Mouse (Mus musculus): ENCODE data around the gene Med23.

Med23 gene

GRCm38 (mm10) chr10:24886008-24886407, 16.2 kb downstream of the Med23 start:
- peak; percentile 23 for DNase-seq

- no peak for DNase-seq
Measured at GRCm38 (mm10) chr10:24888343-24888742, 18.6 kb downstream of the Med23 start.

- DNase-seq: no peak
Measured at GRCm38 (mm10) chr10:24895927-24896326, 26.1 kb downstream of the Med23 start.

- no peak for DNase-seq
Measured at GRCm38 (mm10) chr10:24905627-24906026, 35.8 kb downstream of the Med23 start.

GRCm38 (mm10) chr10:24911199-24911598, 41.4 kb downstream of the Med23 start:
- no peak for DNase-seq

- DNase-seq: no peak
Measured at GRCm38 (mm10) chr10:24912576-24912975, 42.8 kb downstream of the Med23 start.

- DNase-seq: no peak
Measured at GRCm38 (mm10) chr10:24915486-24915885, 45.7 kb downstream of the Med23 start.

GRCm38 (mm10) chr10:24922977-24923376, 53.2 kb downstream of the Med23 start:
- DNase-seq: no peak

GRCm38 (mm10) chr10:24924296-24924695, 54.5 kb downstream of the Med23 start:
- DNase-seq: no peak

GRCm38 (mm10) chr10:24926380-24926779, 56.6 kb downstream of the Med23 start:
- peak; percentile 48 for DNase-seq

- DNase-seq: peak; percentile 70
Measured at GRCm38 (mm10) chr10:24926962-24927720, 57.4 kb downstream of the Med23 start, which contains the start of gene Arg1. Gene Arg1, minus strand, starts transcription at chr10:24927484.

- peak; percentile 60 for DNase-seq
Measured at GRCm38 (mm10) chr10:24928072-24928471, 58.3 kb downstream of the Med23 start.

- no peak for DNase-seq
Measured at GRCm38 (mm10) chr10:24930143-24930542, 60.4 kb downstream of the Med23 start.

- no peak for DNase-seq
Measured at GRCm38 (mm10) chr10:24947871-24948270, 78.1 kb downstream of the Med23 start.

GRCm38 (mm10) chr10:24948278-24948677, 78.5 kb downstream of the Med23 start:
- no peak for DNase-seq

GRCm38 (mm10) chr10:24950223-24950622, 80.4 kb downstream of the Med23 start:
- no peak for DNase-seq

- no peak for DNase-seq
Measured at GRCm38 (mm10) chr10:24951575-24951974, 81.8 kb downstream of the Med23 start.

- no peak for DNase-seq
Measured at GRCm38 (mm10) chr10:24952549-24952948, 82.8 kb downstream of the Med23 start.

GRCm38 (mm10) chr10:24953876-24954275, 84.1 kb downstream of the Med23 start:
- DNase-seq: no peak

GRCm38 (mm10) chr10:24958280-24959042, 88.7 kb downstream of the Med23 start:
- DNase-seq: peak; percentile 18

GRCm38 (mm10) chr10:24959043-24959916, 89.5 kb downstream of the Med23 start:
- peak; percentile 81 for DNase-seq

- peak; percentile 67 for DNase-seq
Measured at GRCm38 (mm10) chr10:24961112-24961511, 91.3 kb downstream of the Med23 start.

GRCm38 (mm10) chr10:24961889-24962288, 92.1 kb downstream of the Med23 start:
- peak; percentile 64 for DNase-seq

Measured in retina, postnatal 1 day (tissue).